Comparison of ENCODE assay signal across 25 mouse cellular contexts in genomic region chr4:101076425-101076824, GRCm38 (mm10). TPM values are rescaled to one million over a fixed set of nuclear protein-coding genes. Genes with fewer than 3 reads are reported as not detected.
"Had no signal": no experiment of that assay in that cellular context is flagged by ENCODE, and none has a peak within 500 bp of the region (broad histone marks: within the 10 kb centered on the region; RNA-seq: fewer than 3 reads in every experiment).

No protein-coding gene starts in this region.

- DNase-seq: layer of hippocampus, adult 9-11 months; liver; lung, adult 18-20 months; lung, postnatal 10 days; lung, postnatal 36 days; right cerebral cortex, adult 18-20 months; right cerebral cortex, postnatal 14 days; right cerebral cortex, postnatal 4 days; thymus, adult 2 months; thymus, postnatal 14 days; thymus, postnatal 4 days had no signal

- H3K4me3 ChIP-seq: limb, embryonic 10.5 days; limb, embryonic 13.5 days; liver, embryonic 12.5 days; liver, embryonic 15.5 days; lung, embryonic 15.5 days; megakaryocyte, embryonic 14.5 days; midbrain, embryonic 10.5 days; midbrain, embryonic 13.5 days; neural tube, embryonic 12.5 days; neural tube, embryonic 15.5 days had no signal

- H3K27me3 ChIP-seq: limb, embryonic 13.5 days; lung, embryonic 15.5 days; midbrain, embryonic 13.5 days; neural tube, embryonic 12.5 days; neural tube, embryonic 15.5 days had no signal

- H3K4me2 ChIP-seq: limb, embryonic 13.5 days; liver, embryonic 12.5 days; liver, embryonic 15.5 days; lung, embryonic 15.5 days; midbrain, embryonic 13.5 days; neural tube, embryonic 12.5 days; neural tube, embryonic 15.5 days had no signal

- H3K9me3 ChIP-seq: limb, embryonic 10.5 days; limb, embryonic 13.5 days; liver, embryonic 12.5 days; liver, embryonic 15.5 days; lung, embryonic 15.5 days; megakaryocyte, embryonic 14.5 days; midbrain, embryonic 10.5 days; midbrain, embryonic 13.5 days; neural tube, embryonic 12.5 days; neural tube, embryonic 15.5 days had no signal

- H3K4me1 ChIP-seq: liver, embryonic 15.5 days; lung, embryonic 15.5 days; megakaryocyte, embryonic 14.5 days; neural tube, embryonic 12.5 days; neural tube, embryonic 15.5 days had no signal

- H3K9ac ChIP-seq: limb, embryonic 13.5 days; liver, embryonic 12.5 days; liver, embryonic 15.5 days; lung, embryonic 15.5 days; midbrain, embryonic 13.5 days; neural tube, embryonic 12.5 days; neural tube, embryonic 15.5 days had no signal

- H3K27ac ChIP-seq: limb, embryonic 10.5 days; limb, embryonic 13.5 days; liver, embryonic 12.5 days; liver, embryonic 15.5 days; lung, embryonic 15.5 days; midbrain, embryonic 10.5 days; midbrain, embryonic 13.5 days; neural tube, embryonic 12.5 days; neural tube, embryonic 15.5 days had no signal

- H3K36me3 ChIP-seq: limb, embryonic 10.5 days; limb, embryonic 13.5 days; liver, embryonic 12.5 days; liver, embryonic 15.5 days; lung, embryonic 15.5 days; midbrain, embryonic 10.5 days; midbrain, embryonic 13.5 days; neural tube, embryonic 12.5 days; neural tube, embryonic 15.5 days had no signal

- ATAC-seq: hindbrain, embryonic 16.5 days; intestine, postnatal 0 days; liver, embryonic 12.5 days; midbrain, embryonic 13.5 days had no signal

RNA-seq across cellular contexts. Expression of gene Gm10577, which starts 55.9 kb away (rescaled TPM):
- polyA plus RNA-seq: hindbrain, embryonic 16.5 days; intestine, postnatal 0 days; kidney, embryonic 14.5 days; limb, embryonic 10.5 days; limb, embryonic 13.5 days; liver, embryonic 12.5 days; liver, embryonic 15.5 days; lung, embryonic 15.5 days; midbrain, embryonic 10.5 days; midbrain, embryonic 13.5 days; neural tube, embryonic 12.5 days; neural tube, embryonic 15.5 days; stomach, embryonic 14.5 days; thymus, adult 2 months had no signal
